Mouse (Mus musculus): ENCODE measurements around the gene AF067061. TPM values are rescaled to one million over a fixed set of nuclear protein-coding genes. Genes with fewer than 3 reads are reported as not detected.

Gene AF067061
- polyA plus RNA-seq, 1 experiment, result not detected

- Histone ChIP-seq H3K27ac (replicated peaks; ENCODE audit: low read depth, low read length) (no peak overlapping the region), H3K4me1 (ENCODE audit: control insufficient read depth, insufficient read depth, insufficient read length, low read length) (no peaks in the 10 kb centered on the region)
Measured at GRCm38 (mm10) chr13:120300853-120301252, 37.9 kb downstream of the AF067061 start.

GRCm38 (mm10) chr13:120310749-120311148 is 47.8 kb downstream of the AF067061 start:
- no peak overlapping the region for H3K27ac ChIP-seq (replicated peaks; ENCODE audit: low read depth, low read length)
- no peak overlapping the region for H3K4me3 ChIP-seq (ENCODE audit: insufficient read depth, low read depth, low read length)
- H3K4me1 ChIP-seq (ENCODE audit: control insufficient read depth, insufficient read depth, insufficient read length, low read length), result no peaks in the 10 kb centered on the region

More at GRCm38 (mm10) chr13:120300853-120301252, 37.9 kb downstream of the AF067061 start:
- no peak overlapping the region for H3K4me3 ChIP-seq (ENCODE audit: insufficient read depth, low read depth, low read length)

- no peak overlapping the region for H3K27ac ChIP-seq (replicated peaks; ENCODE audit: low read depth, low read length)
- H3K4me3 ChIP-seq (ENCODE audit: insufficient read depth, low read depth, low read length), result no peak overlapping the region
- no peaks in the 10 kb centered on the region for H3K4me1 ChIP-seq (ENCODE audit: control insufficient read depth, insufficient read depth, insufficient read length, low read length)
Measured at GRCm38 (mm10) chr13:120313584-120313983, 50.7 kb downstream of the AF067061 start.

Other genes starting within 250 kb of the AF067061 start
- not detected in 2 replicates for gene Gm36079, start 236.1 kb upstream of the AF067061 start, polyA plus RNA-seq (2012; ENCODE audit: insufficient read depth, insufficient read length, missing spikeins)
- 3.4 and 3.5 TPM in 2 replicates for gene Gm21188, start 210.9 kb upstream of the AF067061 start, polyA plus RNA-seq (2012; ENCODE audit: insufficient read depth, insufficient read length, missing spikeins)
- not detected in 2 replicates for gene Gm20767, start 122.9 kb upstream of the AF067061 start, polyA plus RNA-seq (2012; ENCODE audit: insufficient read depth, insufficient read length, missing spikeins)
- gene Gm21818, start 90.7 kb upstream of the AF067061 start, polyA plus RNA-seq (2012; ENCODE audit: insufficient read depth, insufficient read length, missing spikeins), result not detected in 2 replicates
- not detected in 2 replicates for gene Gm21762, start 47.2 kb upstream of the AF067061 start, polyA plus RNA-seq (2012; ENCODE audit: insufficient read depth, insufficient read length, missing spikeins)
- gene Gm21731, start 24.0 kb upstream of the AF067061 start, polyA plus RNA-seq (2012; ENCODE audit: insufficient read depth, insufficient read length, missing spikeins), result not detected in 2 replicates
- not detected in 2 replicates for gene BC147527, start 37.3 kb downstream of the AF067061 start, polyA plus RNA-seq (2012; ENCODE audit: insufficient read depth, insufficient read length, missing spikeins)
- gene Tcstv3, start 53.8 kb downstream of the AF067061 start, polyA plus RNA-seq (2012; ENCODE audit: insufficient read depth, insufficient read length, missing spikeins), result not detected in 2 replicates